22 mouse cellular contexts compared by ENCODE assay signal in genomic region chr4:130795970-130796369, GRCm38 (mm10). TPM values are rescaled to one million over a fixed set of nuclear protein-coding genes. Genes with fewer than 3 reads are reported as not detected.
DNase-seq lines count a peak whose midpoint lies in the region; ATAC-seq and TF ChIP-seq lines count a peak whose summit lies in the region.
"Had no signal": no experiment of that assay in that cellular context is flagged by ENCODE, and none has a peak within 500 bp of the region (broad histone marks: within the 10 kb centered on the region; RNA-seq: fewer than 3 reads in every experiment).

No protein-coding gene starts in this region.

- H3K36me3 ChIP-seq in limb, embryonic 10.5 days, result peaks cover 12% of the 10 kb centered on the region
- no peaks in the 10 kb centered on the region for H3K36me3 ChIP-seq in intestine, embryonic 16.5 days (ENCODE audit: control insufficient read depth, insufficient read depth, low read length)
- H3K36me3 ChIP-seq: heart, embryonic 10.5 days; limb, embryonic 12.5 days; midbrain, embryonic 12.5 days; neural tube, embryonic 12.5 days had no signal

- peak; percentile 47 to 80 for DNase-seq in adrenal gland, adult (ENCODE audit: inconsistent age in 2 of 2, low spot score in 1 of 2)
- DNase-seq in adrenal gland, postnatal 4 days (ENCODE audit: low spot score in 2 of 2), result no peak
- no peak for DNase-seq in layer of hippocampus, adult 2 months (ENCODE audit: low spot score in 2 of 2)
- DNase-seq in layer of hippocampus, adult 11-12 months (ENCODE audit: low spot score), result no peak
- DNase-seq in 3T3-L1 (ENCODE audit: low read depth, low spot score), result peak; percentile 51
- DNase-seq in limb, embryonic 10.5 days (ENCODE audit: low spot score), result no peak
- no peak for DNase-seq in thymus, postnatal 25 days
- DNase-seq: adrenal gland, postnatal 10 days; cerebellum, adult 8-10 months; gastrocnemius, postnatal 25 days; heart, postnatal 10 days; kidney, adult 9 months; lung, adult 2 months; lung, postnatal 36 days; right cerebral cortex, postnatal 25 days; thymus, postnatal 14 days had no signal

- H3K27me3 ChIP-seq in limb, embryonic 10.5 days (ENCODE audit: low read depth, poor library complexity, severe bottlenecking), result peaks cover 14% of the 10 kb centered on the region
- H3K27me3 ChIP-seq in intestine, embryonic 16.5 days (replicated peaks; ENCODE audit: control insufficient read depth, insufficient read depth, low read length), result peaks cover 6% of the 10 kb centered on the region; the same call in 1 of the 2 replicates

- H3K4me2 ChIP-seq in intestine, embryonic 16.5 days (ENCODE audit: low read depth, low read length), result no peak overlapping the region
- H3K4me2 ChIP-seq: limb, embryonic 12.5 days; midbrain, embryonic 12.5 days; neural tube, embryonic 12.5 days had no signal

- H3K4me3 ChIP-seq in layer of hippocampus, adult 2 months, result no peak overlapping the region
- H3K4me3 ChIP-seq in limb, embryonic 10.5 days, result no peak overlapping the region
- no peak overlapping the region for H3K4me3 ChIP-seq in intestine, embryonic 16.5 days (ENCODE audit: low read length)
- H3K4me3 ChIP-seq: heart, embryonic 10.5 days; limb, embryonic 12.5 days; midbrain, embryonic 12.5 days; neural tube, embryonic 12.5 days had no signal

- 0 out of 2 replicates have a peak overlapping the region, but pooled peaks have one; percentile 18 for H3K27ac ChIP-seq in layer of hippocampus, adult 2 months
- peak overlapping the region; percentile 50; the same call in 1 of the 2 replicates for H3K27ac ChIP-seq in limb, embryonic 10.5 days
- H3K27ac ChIP-seq in intestine, embryonic 16.5 days (ENCODE audit: low read length), result no peak overlapping the region
- H3K27ac ChIP-seq: midbrain, embryonic 12.5 days; neural tube, embryonic 12.5 days had no signal

- no peak for TF ChIP-seq CTCF in layer of hippocampus, adult 2 months (conservative IDR thresholded peaks at IDR 0.05)

- no peak for ATAC-seq in intestine, embryonic 16.5 days
- ATAC-seq: inflammation-experienced regulatory T-cells, adult 6 months had no signal

- no peaks in the 10 kb centered on the region for H3K9me3 ChIP-seq in limb, embryonic 10.5 days (replicated peaks)
- H3K9me3 ChIP-seq in intestine, embryonic 16.5 days (ENCODE audit: control insufficient read depth, low read length), result no peaks in the 10 kb centered on the region
- H3K9me3 ChIP-seq: heart, embryonic 10.5 days; limb, embryonic 12.5 days; midbrain, embryonic 12.5 days; neural tube, embryonic 12.5 days had no signal

- peaks cover 87% of the 10 kb centered on the region for H3K4me1 ChIP-seq in limb, embryonic 10.5 days
- H3K4me1 ChIP-seq in intestine, embryonic 16.5 days (ENCODE audit: control insufficient read depth, insufficient read depth, low read length), result peaks cover 36% of the 10 kb centered on the region

- H3K9ac ChIP-seq in intestine, embryonic 16.5 days (ENCODE audit: low read depth, low read length), result no peak overlapping the region
- H3K9ac ChIP-seq: limb, embryonic 12.5 days; midbrain, embryonic 12.5 days; neural tube, embryonic 12.5 days had no signal

- WGBS in limb, embryonic 10.5 days, result 90% methylated on average over 6 of the region's 6 CpGs
- 85% methylated on average over 6 of the region's 6 CpGs for WGBS in intestine, embryonic 16.5 days

RNA-seq across cellular contexts. Expression of gene Sdc3, which starts 3.6 kb away (rescaled TPM):
- 100 to 1,000 TPM; 230 to 243 TPM for total RNA-seq in adrenal gland, postnatal 4 days (2021)
- 100 to 1,000 TPM; 130 to 140 TPM for total RNA-seq in layer of hippocampus, adult 2 months (2021)
- 26.7 and 38.1 TPM in 2 replicates for polyA plus RNA-seq in limb, embryonic 10.5 days (2016; fragmentation: Nextera tagmentation; extraction: Ambion mirVana)
- polyA plus RNA-seq in intestine, embryonic 16.5 days (2015; fragmentation: Nextera tagmentation; extraction: Ambion mirVana), result 12.3 and 17.2 TPM in 2 replicates

Comparison
In these comparisons a context has a peak if more than half of its experiments do, and no peak if none do; other contexts are left out.
1. DNase-seq: peak in adrenal gland, adult (2 of 2) and 3T3-L1 (single experiment); none in adrenal gland, postnatal 4 days (0 of 2), layer of hippocampus, adult 2 months (0 of 2), layer of hippocampus, adult 11-12 months (single experiment), limb, embryonic 10.5 days (single experiment) and thymus, postnatal 25 days (single experiment).